Mouse (Mus musculus) CH12.LX (cell line): ENCODE data around the gene Pld5. TPM values are rescaled to one million over a fixed set of nuclear protein-coding genes. Genes with fewer than 3 reads are reported as not detected.

Experiments
- DNase-seq: peaks from one replicate; pipeline ENCODE4 v3.0.0-alpha.2; 2013; ENCODE audit errors: extremely low read depth
- H3K27ac ChIP-seq: 2 replicates; pipeline ENCODE4 v1.5.1; 2012; ENCODE audit warnings: low read depth, mild to moderate bottlenecking, control low read depth, moderate library complexity; ENCODE audit not compliant: insufficient read depth
- H3K27me3 ChIP-seq: replicated peaks from 2 replicates; pipeline ENCODE3; 2012; ENCODE audit warnings: inconsistent platforms
- H3K36me3 ChIP-seq, 2 experiments: replicated peaks in 1 of 2; 2 replicates each; pipeline versions ENCODE3 to v1.6.1; 2012; ENCODE audit warnings: inconsistent platforms in 1 of 2, low read length in 1 of 2, mild to moderate bottlenecking in 1 of 2, mixed read lengths in 1 of 2, moderate library complexity in 1 of 2; ENCODE audit not compliant: control insufficient read depth in 1 of 2, insufficient read depth in 1 of 2
- H3K4me1 ChIP-seq, 2 experiments: 2 replicates each; pipeline ENCODE4 v1.6.1; 2012; ENCODE audit warnings: inconsistent platforms in 1 of 2, moderate library complexity in 1 of 2; ENCODE audit not compliant: insufficient read depth in 2 of 2, control insufficient read depth in 1 of 2
- H3K4me2 ChIP-seq: 2 replicates; pipeline ENCODE4 v1.6.1; 2012; ENCODE audit warnings: low read depth, mild to moderate bottlenecking, control low read depth; ENCODE audit not compliant: poor library complexity, insufficient read depth, severe bottlenecking
- H3K4me3 ChIP-seq, 3 experiments: fragments of 150-350 bp in 1 of 3; sonication (generic) in 1 of 3; replicated peaks in 1 of 3; 2 replicates each; pipeline versions ENCODE3 to v1.5.1; 2011 to 2012; ENCODE audit warnings: low read depth in 2 of 3, low read length in 2 of 3, mild to moderate bottlenecking in 2 of 3, moderate library complexity in 2 of 3, control low read depth in 1 of 3, improper control_type of control experiment in 1 of 3, inconsistent platforms in 1 of 3, mixed read lengths in 1 of 3; ENCODE audit not compliant: poor library complexity in 1 of 3
- H3K79me2 ChIP-seq: replicated peaks from 2 replicates; pipeline ENCODE4 v1.6.1; 2012; ENCODE audit warnings: mild to moderate bottlenecking, moderate library complexity; ENCODE audit not compliant: control insufficient read depth, poor library complexity, insufficient read depth, severe bottlenecking; ENCODE audit errors: extremely low read depth
- H3K9ac ChIP-seq: 2 replicates; pipeline ENCODE4 v1.6.1; 2012; ENCODE audit warnings: low read depth, mild to moderate bottlenecking, control low read depth, moderate library complexity; ENCODE audit not compliant: insufficient read depth
- H3K9me3 ChIP-seq: replicated peaks from 2 replicates; pipeline ENCODE3; 2012; ENCODE audit warnings: low read length, inconsistent platforms, mixed read lengths
- CHD1 ChIP-seq: IDR thresholded peaks from 2 replicates; pipeline ENCODE4 v1.6.1; 2012; ENCODE audit warnings: low read depth, low read length, improper control_type of control experiment, inconsistent platforms
- CTCF ChIP-seq, 2 experiments: IDR thresholded peaks in 1 of 2; conservative IDR thresholded peaks in 1 of 2; 2 replicates each; pipeline ENCODE4 v1.5.1; 2011 to 2012; ENCODE audit warnings: low read depth in 2 of 2, low read length in 2 of 2, improper control_type of control experiment in 1 of 2, inconsistent platforms in 1 of 2, mild to moderate bottlenecking in 1 of 2, moderate library complexity in 1 of 2
- EP300 ChIP-seq: IDR thresholded peaks from 2 replicates; pipeline ENCODE4 v1.6.1; 2011; ENCODE audit warnings: low read length, improper control_type of control experiment
- HCFC1 ChIP-seq: IDR thresholded peaks from 2 replicates; pipeline ENCODE4 v1.6.1; 2012; ENCODE audit warnings: low read depth, mild to moderate bottlenecking, inconsistent platforms, low read length, improper control_type of control experiment
- KAT2A ChIP-seq: IDR thresholded peaks from 2 replicates; pipeline ENCODE4 v1.6.1; 2012; ENCODE audit warnings: low read length, improper control_type of control experiment, inconsistent platforms; ENCODE audit not compliant: insufficient replicate concordance
- MAFK ChIP-seq: IDR thresholded peaks from 2 replicates; pipeline ENCODE4 v1.6.1; 2011; ENCODE audit warnings: low read length, improper control_type of control experiment; ENCODE audit not compliant: insufficient replicate concordance
- MAX ChIP-seq: IDR thresholded peaks from 2 replicates; pipeline ENCODE4 v1.6.1; 2011; ENCODE audit warnings: low read length, improper control_type of control experiment
- NRF1 ChIP-seq: IDR thresholded peaks from 2 replicates; pipeline ENCODE4 v1.6.1; 2014; ENCODE audit warnings: low read depth, mild to moderate bottlenecking, inconsistent platforms, low read length, improper control_type of control experiment, moderate library complexity
- PAX5 ChIP-seq: IDR thresholded peaks from 2 replicates; pipeline ENCODE4 v1.6.1; 2012; ENCODE audit warnings: low read length, inconsistent platforms, mixed read lengths
- POLR2A ChIP-seq: IDR thresholded peaks from 2 replicates; pipeline ENCODE4 v1.6.1; 2011; ENCODE audit warnings: low read depth, mild to moderate bottlenecking, improper control_type of control experiment, low read length
- SIN3A ChIP-seq: IDR thresholded peaks from 2 replicates; pipeline ENCODE4 v1.6.1; 2012; ENCODE audit warnings: low read length, improper control_type of control experiment, inconsistent platforms
- SMC3 ChIP-seq: IDR thresholded peaks from 2 replicates; pipeline ENCODE4 v1.6.1; 2011; ENCODE audit warnings: low read depth, low read length, improper control_type of control experiment
- UBTF ChIP-seq: IDR thresholded peaks from 2 replicates; pipeline ENCODE4 v1.6.1; 2012; ENCODE audit warnings: low read depth, mild to moderate bottlenecking, inconsistent platforms, low read length, improper control_type of control experiment, moderate library complexity
- USF2 ChIP-seq: conservative IDR thresholded peaks from 2 replicates; pipeline ENCODE4 v1.6.1; 2011; ENCODE audit warnings: low read depth, low read length, improper control_type of control experiment
- ZKSCAN1 ChIP-seq: IDR thresholded peaks from 2 replicates; pipeline ENCODE4 v1.6.1; 2012; ENCODE audit warnings: low read depth, inconsistent platforms, low read length, improper control_type of control experiment, borderline replicate concordance
- ZNF384 ChIP-seq: IDR thresholded peaks from 2 replicates; pipeline ENCODE4 v1.6.1; 2012; ENCODE audit warnings: low read depth, low read length, improper control_type of control experiment, inconsistent platforms
- dilution Hi-C: fragments of 300-500 bp; cut with MboI; formaldehyde crosslinking; loops from 2 replicates; pipeline ENCODE4 v1.14.3; 2020; ENCODE audit warnings: low sequenced_read_pairs; ENCODE audit not compliant: extremely low pct_unique_long_range_greater_than_20kb, extremely low pct_ligation_motif_present
- in situ Hi-C: fragments of 300-500 bp; cut with MboI; formaldehyde crosslinking; loops from 3 replicates; pipeline ENCODE4 v1.14.3; 2019; ENCODE audit warnings: low sequenced_read_pairs, low pct_ligation_motif_present, low pct_unique_long_range_greater_than_20kb, mixed read lengths
- polyA plus RNA-seq: library from polyadenylated mRNA; unstranded; fragments of >175 nt; gene quantifications from 2 replicates; pipeline ENCODE4 v1.2.1, GENCODE M21; 2012; ENCODE audit warnings: low read depth; ENCODE audit not compliant: insufficient read length
- total RNA-seq, 2 experiments: library from RNA; depleted of rRNA; stranded (reverse); fragments of 300-350 nt in 1 of 2; fragments of >200 nt in 1 of 2; gene quantifications; 2 replicates each; pipeline ENCODE4 v1.2.3; 2012 to 2014

The Pld5 gene
- total and polyA plus RNA-seq, 3 experiments: not detected

DNA sequence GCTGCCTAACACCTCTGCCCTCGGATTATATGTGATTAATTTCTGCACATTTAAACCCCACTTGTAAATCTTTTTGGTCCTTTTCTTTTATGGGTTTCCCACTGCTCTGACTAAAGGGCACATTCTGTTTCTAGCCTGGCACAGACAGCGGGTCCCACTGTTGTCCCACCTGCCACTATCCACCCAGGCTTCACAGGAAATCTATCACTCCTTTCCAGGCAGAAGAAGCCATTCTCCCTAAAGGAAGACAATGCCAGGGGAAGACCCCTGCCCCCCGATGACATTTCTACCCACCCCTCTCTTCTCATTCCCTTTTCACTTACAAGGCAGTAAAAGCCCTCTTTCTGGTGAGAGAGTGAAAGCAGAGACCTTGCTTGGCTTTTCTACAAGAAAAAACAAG, 259.0 kb downstream of the Pld5 start:
- H3K4me3 ChIP-seq: no peak overlapping the region
- in situ Hi-C loops (no loop called here), dilution Hi-C loops (no loop called here)
- DNase-seq: no peak
- H3K4me1 ChIP-seq: no peaks in the 10 kb centered on the region
- H3K79me2 ChIP-seq: no peaks in the 10 kb centered on the region
- no peak for TF ChIP-seq POLR2A
- TF ChIP-seq USF2: no peak
- TF ChIP-seq ZKSCAN1: no peak
- H3K36me3 ChIP-seq: no peaks in the 10 kb centered on the region
- no peak overlapping the region for H3K27ac ChIP-seq
- H3K4me2 ChIP-seq: no peak overlapping the region
- H3K27me3 ChIP-seq: no peaks in the 10 kb centered on the region
- H3K9me3 ChIP-seq: no peaks in the 10 kb centered on the region
- H3K9ac ChIP-seq: no peak overlapping the region

DNA sequence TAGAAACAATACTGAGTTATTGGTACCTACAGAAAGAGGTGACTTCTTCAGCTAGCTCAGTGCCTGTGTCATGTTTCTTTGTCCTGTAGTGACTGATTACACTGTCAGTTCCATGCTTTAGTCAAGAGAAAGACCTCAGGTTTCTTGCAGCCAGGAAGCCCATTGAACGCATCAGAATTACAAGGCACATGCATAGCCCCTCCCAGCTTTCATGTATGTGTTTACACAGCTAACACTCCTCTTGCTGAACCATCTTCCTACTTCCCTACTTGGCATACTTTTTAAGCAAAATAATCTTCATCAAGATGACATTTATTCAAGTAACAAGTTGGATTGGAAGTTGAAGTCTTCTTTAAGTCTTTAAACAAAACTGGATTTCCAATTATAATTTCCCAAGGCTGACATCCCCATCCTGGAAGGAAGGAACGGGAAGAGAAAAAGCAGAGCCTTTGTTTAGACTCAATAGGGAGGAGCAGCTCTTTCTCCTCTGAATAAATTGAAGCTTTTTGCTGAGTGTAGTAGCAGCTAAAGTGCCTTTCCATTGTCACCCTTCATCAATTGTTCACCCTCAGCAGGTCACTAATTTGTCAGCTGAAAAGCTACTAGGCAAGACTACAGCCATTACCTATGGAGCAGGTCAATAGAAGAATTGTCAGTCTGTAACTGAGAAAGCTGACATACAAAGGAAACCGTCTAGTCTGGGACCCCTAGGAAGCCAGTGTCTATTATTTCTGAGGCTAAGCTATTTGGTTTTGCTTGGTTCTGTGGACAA, 261.4 kb downstream of the Pld5 start:
- TF ChIP-seq MAX (no peak), MAFK (no peak), EP300 (no peak), SMC3 (no peak), KAT2A (no peak), ZNF384 (no peak), POLR2A (no peak), NRF1 (no peak), CHD1 (no peak), PAX5 (no peak), UBTF (no peak), SIN3A (no peak), CTCF (conservative IDR thresholded peaks at IDR 0.05 in 1 of 2, IDR thresholded peaks at IDR 0.05 in 1 of 2; ENCODE audit: low read depth in 2 of 2, low read length in 2 of 2) (no peak), HCFC1 (no peak)
- TF ChIP-seq, all 38 proteins: peak for 0
- Histone ChIP-seq H3K27ac (no peak overlapping the region), H3K4me1 (no peaks in the 10 kb centered on the region), H3K9me3 (no peaks in the 10 kb centered on the region), H3K27me3 (no peaks in the 10 kb centered on the region), H3K9ac (no peak overlapping the region), H3K36me3 (no peaks in the 10 kb centered on the region), H3K4me3 (no peak overlapping the region), H3K79me2 (no peaks in the 10 kb centered on the region), H3K4me2 (no peak overlapping the region)
- in situ Hi-C loops: no loop called here
- DNase-seq: no peak
- dilution Hi-C loops: no loop called here
